Mouse (Mus musculus): ENCODE measurements at regions not wholly inside any gene's neighbourhood (a gene's known extent, or its start where the extent isn't known, plus 50 kb on each side); places are given as distances from the start of the nearest gene placed in this dataset.
"Not testable (repeated sequence)": the region's sequence is repeated elsewhere in the genome, so short reads cannot be mapped to it uniquely, and the experiment has no call there.

- no peaks in the 10 kb centered on the region for H3K4me1 ChIP-seq (ENCODE audit: control insufficient read depth, insufficient read depth, low read length)
- 85% methylated on average over 3 of the region's 3 CpGs for WGBS
- H3K4me3 ChIP-seq (replicated peaks; ENCODE audit: control insufficient read depth, low read depth, low read length), result no peak overlapping the region
- no peak overlapping the region for H3K27ac ChIP-seq (ENCODE audit: control insufficient read depth, insufficient read depth, low read depth, low read length, poor library complexity)
- TF ChIP-seq POLR2A (IDR thresholded peaks at IDR 0.05; ENCODE audit: borderline replicate concordance, control insufficient read depth, low read depth, low read length), result no peak
- no peak for TF ChIP-seq CTCF (IDR thresholded peaks at IDR 0.05; ENCODE audit: control insufficient read depth, insufficient read depth, low read length)
These were observed 499.7 kb upstream of the Dab2 start for GRCm38 (mm10) chr15:5799917-5800316.

- H3K4me3 ChIP-seq (replicated peaks; ENCODE audit: control insufficient read depth, low read depth, low read length), result no peak overlapping the region
- 75% methylated on average over 9 of the region's 9 CpGs for WGBS
- no peaks in the 10 kb centered on the region for H3K4me1 ChIP-seq (ENCODE audit: control insufficient read depth, insufficient read depth, low read length)
- TF ChIP-seq CTCF (IDR thresholded peaks at IDR 0.05; ENCODE audit: control insufficient read depth, insufficient read depth, low read length), result no peak
- no peak overlapping the region for H3K27ac ChIP-seq (ENCODE audit: control insufficient read depth, insufficient read depth, low read depth, low read length, poor library complexity)
These were observed 488.3 kb upstream of the Dab2 start for GRCm38 (mm10) chr15:5811154-5811732.

- 91% methylated on average over 1 of the region's 1 CpGs for WGBS
- H3K27ac ChIP-seq (ENCODE audit: control insufficient read depth, insufficient read depth, low read depth, low read length, poor library complexity), result no peak overlapping the region
- H3K4me1 ChIP-seq (ENCODE audit: control insufficient read depth, insufficient read depth, low read length), result no peaks in the 10 kb centered on the region
- no peak for TF ChIP-seq CTCF (IDR thresholded peaks at IDR 0.05; ENCODE audit: control insufficient read depth, insufficient read depth, low read length)
- TF ChIP-seq POLR2A (IDR thresholded peaks at IDR 0.05; ENCODE audit: borderline replicate concordance, control insufficient read depth, low read depth, low read length), result no peak
- H3K4me3 ChIP-seq (replicated peaks; ENCODE audit: control insufficient read depth, low read depth, low read length), result no peak overlapping the region
These were observed 487.6 kb upstream of the Dab2 start for GRCm38 (mm10) chr15:5811958-5812357.

- Histone ChIP-seq H3K27ac (ENCODE audit: control insufficient read depth, insufficient read depth, low read depth, low read length, poor library complexity) (no peak overlapping the region), H3K4me1 (ENCODE audit: control insufficient read depth, insufficient read depth, low read length) (no peaks in the 10 kb centered on the region), H3K4me3 (replicated peaks; ENCODE audit: control insufficient read depth, low read depth, low read length) (no peak overlapping the region)
- WGBS, result 71% methylated on average over 7 of the region's 7 CpGs
- TF ChIP-seq CTCF (IDR thresholded peaks at IDR 0.05; ENCODE audit: control insufficient read depth, insufficient read depth, low read length), result no peak
- TF ChIP-seq POLR2A (IDR thresholded peaks at IDR 0.05; ENCODE audit: borderline replicate concordance, control insufficient read depth, low read depth, low read length), result no peak
These were observed 481.5 kb upstream of the Dab2 start for GRCm38 (mm10) chr15:5817901-5818576.

GRCm38 (mm10) chr15:5839963-5840362, 459.6 kb upstream of the Dab2 start:
- TF ChIP-seq CTCF (IDR thresholded peaks at IDR 0.05; ENCODE audit: control insufficient read depth, insufficient read depth, low read length) (no peak), POLR2A (IDR thresholded peaks at IDR 0.05; ENCODE audit: borderline replicate concordance, control insufficient read depth, low read depth, low read length) (no peak)
- WGBS, result 73% methylated on average over 4 of the region's 4 CpGs

GRCm38 (mm10) chr15:5841369-5842149, 458.0 kb upstream of the Dab2 start:
- not testable (repeated sequence) for H3K4me1 ChIP-seq (ENCODE audit: control insufficient read depth, insufficient read depth, low read length); H3K4me3 ChIP-seq (replicated peaks; ENCODE audit: control insufficient read depth, low read depth, low read length); H3K27ac ChIP-seq (ENCODE audit: control insufficient read depth, insufficient read depth, low read depth, low read length, poor library complexity)
- 89% methylated on average over 15 of the region's 15 CpGs for WGBS

More at GRCm38 (mm10) chr15:5839963-5840362, 459.6 kb upstream of the Dab2 start:
- Histone ChIP-seq H3K4me3 (replicated peaks; ENCODE audit: control insufficient read depth, low read depth, low read length) (no peak overlapping the region), H3K4me1 (ENCODE audit: control insufficient read depth, insufficient read depth, low read length) (no peaks in the 10 kb centered on the region), H3K27ac (ENCODE audit: control insufficient read depth, insufficient read depth, low read depth, low read length, poor library complexity) (no peak overlapping the region)

GRCm38 (mm10) chr15:5846571-5846970, 453.0 kb upstream of the Dab2 start:
- H3K4me3 ChIP-seq (replicated peaks; ENCODE audit: control insufficient read depth, low read depth, low read length), result no peak overlapping the region
- no peaks in the 10 kb centered on the region for H3K4me1 ChIP-seq (ENCODE audit: control insufficient read depth, insufficient read depth, low read length)
- WGBS, result 79% methylated on average over 5 of the region's 5 CpGs
- H3K27ac ChIP-seq (ENCODE audit: control insufficient read depth, insufficient read depth, low read depth, low read length, poor library complexity), result no peak overlapping the region
- TF ChIP-seq CTCF (IDR thresholded peaks at IDR 0.05; ENCODE audit: control insufficient read depth, insufficient read depth, low read length), result no peak
- no peak for TF ChIP-seq POLR2A (IDR thresholded peaks at IDR 0.05; ENCODE audit: borderline replicate concordance, control insufficient read depth, low read depth, low read length)

- Histone ChIP-seq H3K27ac (ENCODE audit: control insufficient read depth, insufficient read depth, low read depth, low read length, poor library complexity) (no peak overlapping the region), H3K4me3 (replicated peaks; ENCODE audit: control insufficient read depth, low read depth, low read length) (no peak overlapping the region), H3K4me1 (ENCODE audit: control insufficient read depth, insufficient read depth, low read length) (no peaks in the 10 kb centered on the region)
- 83% methylated on average over 3 of the region's 3 CpGs for WGBS
- TF ChIP-seq POLR2A (IDR thresholded peaks at IDR 0.05; ENCODE audit: borderline replicate concordance, control insufficient read depth, low read depth, low read length) (no peak), CTCF (IDR thresholded peaks at IDR 0.05; ENCODE audit: control insufficient read depth, insufficient read depth, low read length) (no peak)
These were observed 452.0 kb upstream of the Dab2 start for GRCm38 (mm10) chr15:5847413-5848100.

Measured in bone marrow, adult 2 months (tissue).